Mouse (Mus musculus) G1E (cell line): ENCODE measurements around the gene Rap1gap.

Experiments used
- CTCF ChIP-seq: IDR thresholded peaks from 2 replicates; pipeline ENCODE4 v1.5.1; 2012; ENCODE audit warnings: low read depth, low read length, inconsistent platforms, mixed read lengths
- GATA1 ChIP-seq: IDR thresholded peaks from 2 replicates; pipeline ENCODE4 v1.6.1; 2012; ENCODE audit warnings: borderline replicate concordance, low read length, inconsistent platforms, mixed read lengths
- GATA2 ChIP-seq: IDR thresholded peaks from 2 replicates; pipeline ENCODE4 v1.6.1; 2012; ENCODE audit warnings: low read depth, low read length, inconsistent platforms, borderline replicate concordance
- POLR2AphosphoS5 ChIP-seq: IDR thresholded peaks from 2 replicates; pipeline ENCODE4 v1.6.1; 2012; ENCODE audit warnings: low read depth, low read length, inconsistent platforms; ENCODE audit not compliant: insufficient replicate concordance
- TAL1 ChIP-seq: conservative IDR thresholded peaks from 2 replicates; pipeline ENCODE4 v1.6.1; 2012; ENCODE audit warnings: low read depth, low read length, inconsistent platforms, mixed read lengths

DNA sequence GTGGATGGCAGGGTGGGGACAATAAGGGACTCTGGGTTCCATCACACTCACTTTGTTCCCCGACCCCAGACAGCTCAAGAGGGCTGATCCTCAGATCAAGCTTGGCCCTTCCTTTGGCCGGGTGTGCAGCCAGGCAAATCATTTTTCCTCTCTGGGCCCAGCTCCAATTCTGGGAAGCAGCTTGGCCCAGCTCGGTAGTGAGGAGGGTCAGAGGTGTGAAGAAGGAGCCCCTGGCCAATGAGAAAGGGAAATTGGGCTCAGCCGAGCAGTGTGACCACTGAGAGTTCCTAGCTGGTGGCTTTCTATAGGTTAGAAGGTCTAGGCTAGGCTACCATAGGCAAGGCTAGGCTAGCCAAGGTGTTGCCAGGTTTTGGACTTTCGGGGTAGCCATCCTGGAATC lies 3.2 kb downstream of the Rap1gap start:
- TF ChIP-seq CTCF (no peak), GATA1 (no peak), GATA2 (no peak), POLR2AphosphoS5 (no peak), TAL1 (no peak)
